11 mouse cellular contexts compared by ENCODE assay signal in genomic region chr6:71769901-71770690, GRCm38 (mm10). TPM values are rescaled to one million over a fixed set of nuclear protein-coding genes. Genes with fewer than 3 reads are reported as not detected.
DNase-seq lines count a peak whose midpoint lies in the region; TF ChIP-seq lines count a peak whose summit lies in the region.
"Had no signal": no experiment of that assay in that cellular context is flagged by ENCODE, and none has a peak within 500 bp of the region (broad histone marks: within the 10 kb centered on the region; RNA-seq: fewer than 3 reads in every experiment).

No protein-coding gene starts in this region.

- 0 out of 2 replicates have a peak overlapping the region, but pooled peaks have one; percentile 36 for H3K27ac ChIP-seq in left cerebral cortex, adult 2 months
- H3K27ac ChIP-seq: forebrain, embryonic 10.5 days had no signal

- TF ChIP-seq CTCF in left cerebral cortex, adult 2 months (IDR thresholded peaks at IDR 0.05) = peak; percentile 24; the same call in 1 of the 2 replicates

- H3K4me3 ChIP-seq in left cerebral cortex, adult 2 months = no peak overlapping the region
- H3K4me3 ChIP-seq: forebrain, embryonic 10.5 days had no signal

- peak; percentile 22 for DNase-seq in cerebellum, adult 9-10 months
- no peak for DNase-seq in cerebellum, adult 9-11 months
- no peak for DNase-seq in left cerebral cortex, adult 2 months (ENCODE audit: extremely low spot score in 1 of 2, low spot score in 2 of 2)
- no peak for DNase-seq in left cerebral cortex, adult 18-20 months (ENCODE audit: low spot score in 2 of 2)
- peak; percentile 73 for DNase-seq in R1 (ENCODE audit: low read depth, low spot score)
- DNase-seq in thymus, postnatal 0 days (ENCODE audit: low spot score) = peak; percentile 72
- DNase-seq in ovary, postnatal 36 days (ENCODE audit: low spot score) = no peak
- DNase-seq: embryo, embryonic 11 days; kidney, postnatal 25 days; lung, embryonic 14.5 days had no signal

- intact Hi-C loops in left cerebral cortex, adult 2 months (cut with DNase I) = no loop called here

RNA-seq across cellular contexts. Expression of gene Mrpl35, which starts 56.7 kb away (rescaled TPM):
- total RNA-seq in left cerebral cortex, adult 2 months (2021) = 10 to 100 TPM; 27.8 to 29.6 TPM
- total RNA-seq in left cerebral cortex, adult 18-20 months (2021) = 10 to 100 TPM; 30.9 to 34.0 TPM
- polyA plus RNA-seq in thymus, postnatal 0 days (2015; fragmentation: Nextera tagmentation; extraction: Ambion mirVana) = 87.0 and 95.4 TPM in 2 replicates

Comparison
In these comparisons a context has a peak if more than half of its experiments do, and no peak if none do; other contexts are left out.
1. DNase-seq: peak in cerebellum, adult 9-10 months (single experiment), R1 (single experiment) and thymus, postnatal 0 days (single experiment); none in cerebellum, adult 9-11 months (single experiment), left cerebral cortex, adult 2 months (0 of 2), left cerebral cortex, adult 18-20 months (0 of 2) and ovary, postnatal 36 days (single experiment).